Mouse (Mus musculus) stomach, postnatal 0 days (tissue): ENCODE measurements around the gene Olfr967. TPM values are rescaled to one million over a fixed set of nuclear protein-coding genes. Genes with fewer than 3 reads are reported as not detected.

Experiments
- ATAC-seq: fragments of 200-750 bp; cut with Nextera tagmentation; 2 replicates; pipeline ENCODE4 v1.8.0; 2017; ENCODE audit not compliant: low FRiP score, low TSS enrichment
- DNase-seq: peaks from one replicate; pipeline ENCODE4 v3.0.0-alpha.2; 2016; ENCODE audit warnings: low spot score
- H3K27ac ChIP-seq: fragments of 300-500 bp; sonication (generic); replicated peaks from 2 replicates; pipeline ENCODE4 v1.5.1; 2014; ENCODE audit warnings: mild to moderate bottlenecking, control low read depth
- H3K27me3 ChIP-seq: fragments of 300-500 bp; sonication (generic); 2 replicates; pipeline ENCODE4 v1.6.1; 2014; ENCODE audit warnings: low read length; ENCODE audit not compliant: control insufficient read depth, insufficient read depth
- H3K36me3 ChIP-seq: fragments of 300-500 bp; sonication (generic); 2 replicates; pipeline ENCODE4 v1.6.1; 2014; ENCODE audit warnings: low read length, mixed read lengths; ENCODE audit not compliant: control insufficient read depth, insufficient read depth
- H3K4me1 ChIP-seq: fragments of 300-500 bp; sonication (generic); replicated peaks from 2 replicates; pipeline ENCODE4 v1.6.1; 2014; ENCODE audit warnings: antibody characterized with exemption; ENCODE audit not compliant: control insufficient read depth, insufficient read depth
- H3K4me2 ChIP-seq: fragments of 300-500 bp; sonication (generic); replicated peaks from 2 replicates; pipeline ENCODE4 v1.6.1; 2014; ENCODE audit warnings: low read depth, mild to moderate bottlenecking, control low read depth, moderate library complexity
- H3K4me3 ChIP-seq: fragments of 300-500 bp; sonication (generic); 2 replicates; pipeline ENCODE4 v1.5.1; 2014; ENCODE audit warnings: low read depth, low read length, control low read depth
- H3K9ac ChIP-seq: fragments of 300-500 bp; sonication (generic); 2 replicates; pipeline ENCODE4 v1.6.1; 2014; ENCODE audit warnings: mild to moderate bottlenecking, low read length, control low read depth, mixed read lengths
- H3K9me3 ChIP-seq: fragments of 300-500 bp; sonication (generic); 2 replicates; pipeline ENCODE4 v1.6.1; 2016; ENCODE audit warnings: low read length; ENCODE audit not compliant: control insufficient read depth
- CTCF ChIP-seq: IDR thresholded peaks from 2 replicates; pipeline ENCODE4 v1.5.1; 2016; ENCODE audit warnings: antibody characterized with exemption, low read depth, mild to moderate bottlenecking, moderate library complexity
- EP300 ChIP-seq: optimal IDR thresholded peaks from 2 replicates; pipeline ENCODE3; 2016; ENCODE audit warnings: antibody characterized with exemption
- WGBS: fragments of 180-500 bp; shearing (Covaris S2); extraction: QIAGEN DNeasy Blood & Tissue Kit; methylation state at CpG from one replicate; pipeline ENCODE4 v1.1.7; 2014; 5-methylcytosine and 5-hydroxymethylcytosine counted together
- polyA plus RNA-seq: library from polyadenylated mRNA; unstranded; fragments of >200 nt; fragmentation: Nextera tagmentation; extraction: Ambion mirVana; gene quantifications from 2 replicates; pipeline ENCODE4 v1.2.1, GENCODE M21; 2015

Gene Olfr967
- polyA plus RNA-seq, 1 experiment from 2014 or later = not detected

DNA sequence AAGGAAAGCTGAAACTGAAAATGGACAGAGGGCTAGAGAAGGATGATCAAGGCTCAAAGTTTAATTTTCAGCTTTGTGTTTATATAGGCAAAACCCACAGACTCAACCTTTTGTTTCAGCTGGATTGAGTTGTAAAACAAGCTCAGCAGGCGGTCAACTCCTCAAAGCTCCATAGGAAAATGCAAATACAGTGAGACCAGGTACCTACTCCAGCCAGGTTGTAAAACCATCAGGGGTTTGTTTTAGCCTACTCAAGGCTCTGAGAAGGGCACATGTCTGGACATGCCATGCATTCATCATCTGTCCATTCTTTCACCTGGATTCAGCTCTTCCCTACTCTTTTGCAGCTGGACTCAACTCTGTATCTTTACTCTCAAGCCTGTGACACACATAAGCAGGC, 5.3 kb upstream of the Olfr967 start:
- no peak for DNase-seq
- Histone ChIP-seq H3K4me3 (no peak overlapping the region), H3K36me3 (no peaks in the 10 kb centered on the region), H3K4me1 (no peaks in the 10 kb centered on the region), H3K4me2 (no peak overlapping the region), H3K27me3 (no peaks in the 10 kb centered on the region), H3K9ac (no peak overlapping the region), H3K27ac (no peak overlapping the region), H3K9me3 (no peaks in the 10 kb centered on the region)
- no peak for ATAC-seq
- no peak for TF ChIP-seq CTCF
- WGBS = 94% methylated on average over 1 of the region's 1 CpGs

GRCm38 (mm10) chr9:39746428-39746827, 379 bp downstream of the Olfr967 start:
- H3K27me3 ChIP-seq = no peaks in the 10 kb centered on the region
- WGBS = 85% methylated on average over 1 of the region's 1 CpGs
- no peak for TF ChIP-seq CTCF
- no peak for TF ChIP-seq EP300
- H3K4me3 ChIP-seq = no peak overlapping the region
- no peak for ATAC-seq
- no peak for DNase-seq
- H3K27ac ChIP-seq = no peak overlapping the region
- no peak overlapping the region for H3K4me2 ChIP-seq
- no peaks in the 10 kb centered on the region for H3K9me3 ChIP-seq
- H3K36me3 ChIP-seq = no peaks in the 10 kb centered on the region
- H3K4me1 ChIP-seq = no peaks in the 10 kb centered on the region
- no peak overlapping the region for H3K9ac ChIP-seq

DNA sequence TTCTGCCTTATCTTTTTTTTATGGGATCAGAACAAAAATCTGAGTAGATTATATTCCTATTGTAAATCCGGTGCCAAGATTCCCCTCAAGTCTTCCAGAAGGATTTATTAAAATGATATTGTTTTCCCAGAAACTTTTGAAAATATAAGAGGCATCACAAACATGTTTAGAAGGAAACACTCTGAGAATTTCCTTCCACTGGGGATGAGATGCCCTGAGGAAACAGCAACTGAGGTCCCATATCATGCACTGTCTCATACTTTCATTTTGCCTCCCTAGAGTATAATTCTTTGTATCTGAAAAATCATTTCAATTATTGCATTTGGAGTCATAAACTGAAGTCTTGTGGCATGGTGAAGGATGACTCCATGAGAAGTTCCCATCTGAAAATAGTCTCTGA, 37.1 kb downstream of the Olfr967 start, which contains the start of gene Olfr968:
Gene Olfr968 (minus strand): TSS at position 101 of the 400 bp plus-strand sequence.
- Histone ChIP-seq H3K36me3 (no peaks in the 10 kb centered on the region), H3K27me3 (no peaks in the 10 kb centered on the region), H3K4me2 (no peak within 1 kb of the TSS), H3K27ac (no peak within 1 kb of the TSS), H3K9me3 (no peaks in the 10 kb centered on the region), H3K4me3 (no peak within 1 kb of the TSS), H3K9ac (no peak within 1 kb of the TSS), H3K4me1 (no peaks in the 10 kb centered on the region)
- 70% methylated on average over 1 of the region's 1 CpGs for WGBS
- ATAC-seq (no peak), DNase-seq (no peak)
- TF ChIP-seq EP300 (no peak), CTCF (no peak)

DNA sequence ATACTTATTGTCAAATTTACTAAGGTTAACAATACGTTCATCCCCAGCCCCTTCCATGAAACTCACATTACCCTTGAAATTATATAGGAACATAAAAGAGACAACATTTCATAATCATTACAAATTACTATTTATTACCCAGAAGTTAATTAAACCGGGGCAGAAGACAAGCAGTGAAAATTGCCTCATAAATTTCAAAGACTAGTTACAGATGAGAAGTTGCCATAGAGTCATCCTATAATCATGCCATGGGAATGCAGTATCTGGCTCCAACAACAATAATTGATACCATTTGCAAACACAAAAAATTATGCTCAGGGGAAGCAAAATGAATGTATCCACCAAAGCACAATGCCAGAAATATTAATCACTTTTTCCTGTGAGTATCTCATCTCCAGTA, 44.5 kb downstream of the Olfr967 start, which contains the start of gene Olfr969:
Gene Olfr969 (plus strand): TSS at position 388 of the 400 bp plus-strand sequence.
- no peaks in the 10 kb centered on the region for H3K4me1 ChIP-seq
- no peak within 1 kb of the TSS for H3K4me3 ChIP-seq
- DNase-seq = no peak
- TF ChIP-seq CTCF (no peak), EP300 (no peak)
- no peak within 1 kb of the TSS for H3K9ac ChIP-seq
- H3K36me3 ChIP-seq = no peaks in the 10 kb centered on the region
- no peak for ATAC-seq
- no peaks in the 10 kb centered on the region for H3K9me3 ChIP-seq
- no peaks in the 10 kb centered on the region for H3K27me3 ChIP-seq
- H3K4me2 ChIP-seq = no peak within 1 kb of the TSS
- 68% methylated on average over 2 of the region's 2 CpGs for WGBS
- H3K27ac ChIP-seq = no peak within 1 kb of the TSS

Other genes starting within 250 kb of the Olfr967 start
- not detected in 2 replicates for gene Olfr957, start 230.4 kb upstream of the Olfr967 start, polyA plus RNA-seq
- not detected in 2 replicates for gene Olfr958, start 192.2 kb upstream of the Olfr967 start, polyA plus RNA-seq
- gene Olfr959, start 170.7 kb upstream of the Olfr967 start, polyA plus RNA-seq = not detected in 2 replicates
- gene AW551984, start 141.8 kb upstream of the Olfr967 start, polyA plus RNA-seq = 10.6 and 12.5 TPM in 2 replicates
- not detected in 2 replicates for gene Olfr148, start 135.6 kb upstream of the Olfr967 start, polyA plus RNA-seq
- gene Olfr960, start 124.9 kb upstream of the Olfr967 start, polyA plus RNA-seq = not detected in 2 replicates
- not detected in 2 replicates for gene Olfr961, start 101.2 kb upstream of the Olfr967 start, polyA plus RNA-seq
- not detected in 2 replicates for gene Olfr963, start 79.0 kb upstream of the Olfr967 start, polyA plus RNA-seq
- gene Olfr149, start 39.1 kb upstream of the Olfr967 start, polyA plus RNA-seq = not detected in 2 replicates
- gene Olfr965, start 34.9 kb upstream of the Olfr967 start, polyA plus RNA-seq = not detected in 2 replicates
- not detected in 2 replicates for gene Olfr150, start 15.3 kb upstream of the Olfr967 start, polyA plus RNA-seq
- gene Olfr968, start 37.0 kb downstream of the Olfr967 start, polyA plus RNA-seq = not detected in 2 replicates
- not detected in 2 replicates for gene Olfr969, start 44.7 kb downstream of the Olfr967 start, polyA plus RNA-seq
- not detected in 2 replicates for gene Olfr970, start 62.6 kb downstream of the Olfr967 start, polyA plus RNA-seq
- gene Olfr971, start 90.6 kb downstream of the Olfr967 start, polyA plus RNA-seq = not detected in 2 replicates
- gene Olfr972, start 120.2 kb downstream of the Olfr967 start, polyA plus RNA-seq = not detected in 2 replicates
- gene Olfr229, start 161.1 kb downstream of the Olfr967 start, polyA plus RNA-seq = not detected in 2 replicates
- not detected in 2 replicates for gene Olfr974, start 191.3 kb downstream of the Olfr967 start, polyA plus RNA-seq
- gene Olfr975, start 205.8 kb downstream of the Olfr967 start, polyA plus RNA-seq = not detected in 2 replicates
- gene Olfr976, start 214.9 kb downstream of the Olfr967 start, polyA plus RNA-seq = not detected in 2 replicates
- gene Olfr978, start 245.9 kb downstream of the Olfr967 start, polyA plus RNA-seq = not detected in 2 replicates